Mouse (Mus musculus) left cerebral cortex, postnatal 14 days (tissue): Measurements from ENCODE around the gene Foxd4. TPM values are rescaled to one million over a fixed set of nuclear protein-coding genes. Genes with fewer than 3 reads are reported as not detected.
"Not testable (repeated sequence)": the region's sequence is repeated elsewhere in the genome, so short reads cannot be mapped to it uniquely, and the experiment has no call there.

Source experiments
- DNase-seq, 2 experiments: peaks; one replicate each; pipeline ENCODE4 v3.0.0; 2021 to 2022; ENCODE audit warnings: low spot score in 2 of 2, mixed read lengths in 1 of 2
- intact Hi-C: fragments of 180-260 bp; cut with DNase I; formaldehyde crosslinking; loops from one replicate; pipeline ENCODE4 v1.15.1; 2025
- microRNA-seq, 2 experiments: library from miRNA; unstranded; fragments of <30 nt; microRNA quantifications; one replicate each; pipeline ENCODE4 v1.2.0; 2022
- total RNA-seq, 2 experiments: library from RNA; stranded (reverse); gene quantifications; 2 replicates each; pipeline ENCODE4 v1.2.3; 2021

Foxd4 gene
- total RNA-seq, 2 experiments from 2014 or later, result not detected

GRCm38 (mm10) chr19:24885504-24885903 lies 15.5 kb downstream of the Foxd4 start:
- intact Hi-C loops, result loop anchor here (5.0 kb wide), 1 partner anchor 263 kb away; no protein-coding TSS in a partner anchor
- peak; percentile 61 to 74 for DNase-seq

- intact Hi-C loops, result no loop called here
- no peak for DNase-seq
Measured at GRCm38 (mm10) chr19:24881237-24881636, 19.8 kb downstream of the Foxd4 start.

- DNase-seq, intact Hi-C loops: not testable (repeated sequence)
Measured at GRCm38 (mm10) chr19:24875129-24875870, 25.7 kb downstream of the Foxd4 start, which contains the start of gene Gm10053. Gm10053 (plus strand) TSS chr19:24875686.

- intact Hi-C loops, result loop anchor here (5.0 kb wide), 3 partner anchors 252 to 592 kb away; partner anchors contain the start of gene Fxn
- no peak for DNase-seq
Measured at GRCm38 (mm10) chr19:24873873-24874272, 27.1 kb downstream of the Foxd4 start.

- intact Hi-C loops, result loop anchor here (2.0 to 5.0 kb wide), 4 partner anchors 166 to 589 kb away; partner anchors contain the start of gene Fxn
- DNase-seq, result peak; percentile 58 to 84
Measured at GRCm38 (mm10) chr19:24871037-24871635, 29.9 kb downstream of the Foxd4 start.

- intact Hi-C loops, result loop anchor here (5.0 kb wide), 1 partner anchor 233 kb away; no protein-coding TSS in a partner anchor
- DNase-seq, result no peak
Measured at GRCm38 (mm10) chr19:24865436-24865835, 35.6 kb downstream of the Foxd4 start.

GRCm38 (mm10) chr19:24861612-24862451 lies 39.2 kb downstream of the Foxd4 start, which contains the start of gene Pgm5:
Pgm5 (minus strand) TSS chr19:24861855.
- DNase-seq, result no peak
- intact Hi-C loops, result no loop called here

GRCm38 (mm10) chr19:24861276-24861611 lies 39.8 kb downstream of the Foxd4 start:
- intact Hi-C loops, result no loop called here
- DNase-seq, result no peak

GRCm38 (mm10) chr19:24851456-24852315 lies 49.3 kb downstream of the Foxd4 start:
- peak; percentile 17 to 22 for DNase-seq
- intact Hi-C loops, result no loop called here

Small RNAs within 50 kb of the gene (microRNA-seq; reads per million reads assigned to microRNA genes)
- 0 reads per million in 2 experiments for gene Mir3084-1

Other genes starting within 250 kb of the Foxd4 start
- 1 to 10 TPM in 1 of 2 experiments, under 1 TPM in 1; 0.66 to 1.7 TPM for gene Tmem252, start 227.2 kb downstream of the Foxd4 start, total RNA-seq
- 1 to 10 TPM; 3.3 TPM for gene Pgm5, start 39.3 kb downstream of the Foxd4 start, total RNA-seq
- 100 to 1,000 TPM; 249 to 252 TPM for gene Gm10053, start 25.5 kb downstream of the Foxd4 start, total RNA-seq
- 10 to 100 TPM; 11.5 to 12.3 TPM for gene Cbwd1, start 60.4 kb upstream of the Foxd4 start, total RNA-seq
- 1 to 10 TPM; 2.7 to 5.1 TPM for gene Dock8, start 98.3 kb upstream of the Foxd4 start, total RNA-seq